Mouse (Mus musculus) MEL (cell line): ENCODE data around the gene Slc25a20. TPM values are rescaled to one million over a fixed set of nuclear protein-coding genes. Genes with fewer than 3 reads are reported as not detected.

Experiments used
- DNase-seq: peaks from one replicate; pipeline ENCODE4 v3.0.0; 2011; ENCODE audit warnings: low read depth, low spot score
- H3K27ac ChIP-seq: 2 replicates; pipeline ENCODE4 v1.5.1; 2012; ENCODE audit warnings: low read depth, mild to moderate bottlenecking, control low read depth, low read length, moderate library complexity; ENCODE audit not compliant: control insufficient read depth
- H3K27me3 ChIP-seq, 2 experiments: fragments of 150-350 bp in 1 of 2; sonication (generic) in 1 of 2; 2 replicates each; pipeline ENCODE4 v1.6.1; 2012; ENCODE audit warnings: low read length in 2 of 2, mild to moderate bottlenecking in 2 of 2, improper control_type of control experiment in 1 of 2, moderate library complexity in 1 of 2; ENCODE audit not compliant: insufficient read depth in 2 of 2, control insufficient read depth in 1 of 2
- H3K36me3 ChIP-seq, 2 experiments: 2 replicates each; pipeline ENCODE4 v1.6.1; 2012 to 2014; ENCODE audit warnings: low read length in 2 of 2, improper control_type of control experiment in 1 of 2, inconsistent platforms in 1 of 2, mild to moderate bottlenecking in 1 of 2; ENCODE audit not compliant: insufficient read depth in 2 of 2, control insufficient read depth in 1 of 2
- H3K4me1 ChIP-seq, 2 experiments: fragments of 150-350 bp in 1 of 2; sonication (generic) in 1 of 2; 2 replicates each; pipeline ENCODE4 v1.6.1; 2012; ENCODE audit warnings: low read length in 2 of 2, improper control_type of control experiment in 1 of 2, mild to moderate bottlenecking in 1 of 2; ENCODE audit not compliant: insufficient read depth in 2 of 2, control insufficient read depth in 1 of 2
- H3K4me3 ChIP-seq, 2 experiments: fragments of 150-350 bp in 1 of 2; sonication (generic) in 1 of 2; 2 replicates each; pipeline ENCODE4 v1.5.1; 2012; ENCODE audit warnings: low read depth in 2 of 2, low read length in 2 of 2, mild to moderate bottlenecking in 2 of 2, moderate library complexity in 2 of 2, control low read depth in 1 of 2, improper control_type of control experiment in 1 of 2; ENCODE audit not compliant: control insufficient read depth in 1 of 2, insufficient read depth in 1 of 2
- H3K79me2 ChIP-seq: 2 replicates; pipeline ENCODE4 v1.6.1; 2012; ENCODE audit warnings: mild to moderate bottlenecking, low read length, moderate library complexity; ENCODE audit not compliant: control insufficient read depth, poor library complexity, insufficient read depth
- H3K9ac ChIP-seq: 2 replicates; pipeline ENCODE4 v1.6.1; 2012; ENCODE audit warnings: low read depth, mild to moderate bottlenecking, control low read depth, low read length, moderate library complexity; ENCODE audit not compliant: control insufficient read depth, poor library complexity, severe bottlenecking
- H3K9me3 ChIP-seq: fragments of 150-350 bp; sonication (generic); replicated peaks from 2 replicates; pipeline ENCODE4 v1.6.1; 2012; ENCODE audit warnings: mild to moderate bottlenecking, low read length, improper control_type of control experiment, moderate library complexity; ENCODE audit not compliant: insufficient read depth
- BHLHE40 ChIP-seq: IDR thresholded peaks from 2 replicates; pipeline ENCODE4 v1.6.1; 2012; ENCODE audit warnings: low read depth, mild to moderate bottlenecking, inconsistent platforms, low read length, improper control_type of control experiment, borderline replicate concordance
- CHD1 ChIP-seq: IDR thresholded peaks from 2 replicates; pipeline ENCODE4 v1.6.1; 2012; ENCODE audit warnings: low read depth, mild to moderate bottlenecking, inconsistent platforms, low read length, improper control_type of control experiment
- CHD2 ChIP-seq: IDR thresholded peaks from 2 replicates; pipeline ENCODE4 v1.6.1; 2011; ENCODE audit warnings: low read length, improper control_type of control experiment
- CTCF ChIP-seq, 3 experiments: IDR thresholded peaks in 2 of 3; conservative IDR thresholded peaks in 1 of 3; 2 replicates each; pipeline ENCODE4 v1.5.1; 2011 to 2012; ENCODE audit warnings: low read length in 3 of 3, low read depth in 2 of 3, mild to moderate bottlenecking in 2 of 3, improper control_type of control experiment in 1 of 3, inconsistent platforms in 1 of 3, mixed read lengths in 1 of 3, moderate library complexity in 1 of 3; ENCODE audit not compliant: control insufficient read depth in 1 of 3, insufficient read depth in 1 of 3, poor library complexity in 1 of 3, severe bottlenecking in 1 of 3
- E2F4 ChIP-seq: IDR thresholded peaks from 2 replicates; pipeline ENCODE4 v1.6.1; 2011; ENCODE audit warnings: low read depth, low read length, improper control_type of control experiment, borderline replicate concordance
- ELF1 ChIP-seq: IDR thresholded peaks from 2 replicates; pipeline ENCODE4 v1.6.1; 2014; ENCODE audit warnings: low read depth, mild to moderate bottlenecking, inconsistent platforms, low read length, improper control_type of control experiment, moderate library complexity
- EP300 ChIP-seq, 2 experiments: IDR thresholded peaks; 2 replicates each; pipeline ENCODE4 v1.6.1; 2011; ENCODE audit warnings: improper control_type of control experiment in 2 of 2, low read length in 2 of 2, low read depth in 1 of 2, mild to moderate bottlenecking in 1 of 2
- ETS1 ChIP-seq: IDR thresholded peaks from 2 replicates; pipeline ENCODE4 v1.6.1; 2012; ENCODE audit warnings: low read depth, mild to moderate bottlenecking, inconsistent platforms, low read length, improper control_type of control experiment, moderate library complexity
- GABPA ChIP-seq: IDR thresholded peaks from 2 replicates; pipeline ENCODE4 v1.6.1; 2012; ENCODE audit warnings: low read depth, mild to moderate bottlenecking, inconsistent platforms, low read length, improper control_type of control experiment, moderate library complexity
- GATA1 ChIP-seq: IDR thresholded peaks from 2 replicates; pipeline ENCODE4 v1.6.1; 2011; ENCODE audit warnings: low read depth, low read length, improper control_type of control experiment
- JUND ChIP-seq: IDR thresholded peaks from 2 replicates; pipeline ENCODE4 v1.6.1; 2011; ENCODE audit warnings: low read depth, mild to moderate bottlenecking, improper control_type of control experiment, low read length
- KAT2A ChIP-seq: conservative IDR thresholded peaks from 2 replicates; pipeline ENCODE4 v1.6.1; 2012; ENCODE audit warnings: low read depth, low read length, improper control_type of control experiment, inconsistent platforms
- MAFK ChIP-seq: IDR thresholded peaks from 2 replicates; pipeline ENCODE4 v1.6.1; 2011; ENCODE audit warnings: low read depth, mild to moderate bottlenecking, low read length, improper control_type of control experiment, borderline replicate concordance
- MAX ChIP-seq: IDR thresholded peaks from 2 replicates; pipeline ENCODE4 v1.6.1; 2011; ENCODE audit warnings: low read length, improper control_type of control experiment
- MAZ ChIP-seq: IDR thresholded peaks from 2 replicates; pipeline ENCODE4 v1.6.1; 2012; ENCODE audit warnings: low read depth, mild to moderate bottlenecking, inconsistent platforms, low read length, improper control_type of control experiment
- MEF2A ChIP-seq: IDR thresholded peaks from 2 replicates; pipeline ENCODE4 v1.6.1; 2014; ENCODE audit warnings: low read depth, mild to moderate bottlenecking, inconsistent platforms, low read length, improper control_type of control experiment; ENCODE audit not compliant: poor library complexity, insufficient replicate concordance, severe bottlenecking; ENCODE audit errors: extremely low read depth
- MXI1 ChIP-seq: IDR thresholded peaks from 2 replicates; pipeline ENCODE4 v1.6.1; 2011; ENCODE audit warnings: mild to moderate bottlenecking, low read depth, low read length, improper control_type of control experiment
- MYB ChIP-seq: IDR thresholded peaks from 2 replicates; pipeline ENCODE4 v1.6.1; 2011; ENCODE audit warnings: mild to moderate bottlenecking, low read depth, low read length, improper control_type of control experiment
- MYC ChIP-seq: IDR thresholded peaks from 2 replicates; pipeline ENCODE4 v1.6.1; 2011; ENCODE audit warnings: low read depth, mild to moderate bottlenecking, low read length, improper control_type of control experiment, moderate library complexity
- NELFE ChIP-seq: IDR thresholded peaks from 2 replicates; pipeline ENCODE4 v1.6.1; 2011; ENCODE audit warnings: low read depth, low read length, improper control_type of control experiment
- NRF1 ChIP-seq: IDR thresholded peaks from 2 replicates; pipeline ENCODE4 v1.6.1; 2014; ENCODE audit warnings: low read depth, mild to moderate bottlenecking, inconsistent platforms, low read length, improper control_type of control experiment, moderate library complexity; ENCODE audit not compliant: poor library complexity, insufficient read depth, severe bottlenecking
- POLR2A ChIP-seq, 2 experiments: IDR thresholded peaks; 2 replicates each; pipeline ENCODE4 v1.6.1; 2011 to 2012; ENCODE audit warnings: low read length in 2 of 2, mild to moderate bottlenecking in 2 of 2, control low read depth in 1 of 2, improper control_type of control experiment in 1 of 2, low read depth in 1 of 2, moderate library complexity in 1 of 2; ENCODE audit not compliant: control insufficient read depth in 1 of 2, insufficient read depth in 1 of 2, poor library complexity in 1 of 2
- POLR2AphosphoS2 ChIP-seq: IDR thresholded peaks from 2 replicates; pipeline ENCODE4 v1.6.1; 2011; ENCODE audit warnings: low read length, improper control_type of control experiment
- POLR2AphosphoS5 ChIP-seq: IDR thresholded peaks from 2 replicates; pipeline ENCODE4 v1.6.1; 2012; ENCODE audit warnings: low read depth, borderline replicate concordance, mild to moderate bottlenecking, inconsistent platforms, low read length, moderate library complexity, mixed read lengths
- RAD21 ChIP-seq: IDR thresholded peaks from 2 replicates; pipeline ENCODE4 v1.6.1; 2011; ENCODE audit warnings: mild to moderate bottlenecking, low read depth, low read length, improper control_type of control experiment
- SIN3A ChIP-seq: IDR thresholded peaks from 2 replicates; pipeline ENCODE4 v1.6.1; 2012; ENCODE audit warnings: low read length, improper control_type of control experiment, inconsistent platforms
- SMC3 ChIP-seq: IDR thresholded peaks from 2 replicates; pipeline ENCODE4 v1.6.1; 2011; ENCODE audit warnings: low read depth, low read length, improper control_type of control experiment
- TAL1 ChIP-seq: IDR thresholded peaks from 2 replicates; pipeline ENCODE4 v1.6.1; 2012; ENCODE audit warnings: mild to moderate bottlenecking, inconsistent platforms, low read length, moderate library complexity, mixed read lengths
- TBP ChIP-seq: IDR thresholded peaks from 2 replicates; pipeline ENCODE4 v1.8.0; 2011; ENCODE audit warnings: low read depth, low read length, improper control_type of control experiment
- TCF12 ChIP-seq: IDR thresholded peaks from 2 replicates; pipeline ENCODE4 v1.6.1; 2014; ENCODE audit warnings: low read depth, mild to moderate bottlenecking, inconsistent platforms, low read length, improper control_type of control experiment, moderate library complexity
- UBTF ChIP-seq: IDR thresholded peaks from 2 replicates; pipeline ENCODE4 v1.6.1; 2012; ENCODE audit warnings: low read depth, mild to moderate bottlenecking, inconsistent platforms, low read length, improper control_type of control experiment, moderate library complexity, borderline replicate concordance; ENCODE audit not compliant: insufficient read depth
- USF1 ChIP-seq: IDR thresholded peaks from 2 replicates; pipeline ENCODE4 v1.6.1; 2014; ENCODE audit warnings: low read depth, mild to moderate bottlenecking, inconsistent platforms, low read length, improper control_type of control experiment, moderate library complexity
- USF2 ChIP-seq, 2 experiments: IDR thresholded peaks; 2 replicates each; pipeline ENCODE4 v1.6.1; 2011 to 2012; ENCODE audit warnings: improper control_type of control experiment in 2 of 2, low read length in 2 of 2, borderline replicate concordance in 1 of 2, inconsistent platforms in 1 of 2, low read depth in 1 of 2, mild to moderate bottlenecking in 1 of 2; ENCODE audit not compliant: insufficient read depth in 1 of 2
- ZC3H11A ChIP-seq: IDR thresholded peaks from 2 replicates; pipeline ENCODE4 v1.6.1; 2012; ENCODE audit warnings: low read depth, mild to moderate bottlenecking, inconsistent platforms, low read length, improper control_type of control experiment
- ZKSCAN1 ChIP-seq: IDR thresholded peaks from 2 replicates; pipeline ENCODE4 v1.6.1; 2012; ENCODE audit warnings: low read depth, mild to moderate bottlenecking, inconsistent platforms, low read length, improper control_type of control experiment, moderate library complexity
- ZMIZ1 ChIP-seq: IDR thresholded peaks from 2 replicates; pipeline ENCODE4 v1.6.1; 2012; ENCODE audit warnings: low read depth, mild to moderate bottlenecking, inconsistent platforms, low read length, improper control_type of control experiment, moderate library complexity
- ZNF384 ChIP-seq: IDR thresholded peaks from 2 replicates; pipeline ENCODE4 v1.6.1; 2012; ENCODE audit warnings: low read depth, mild to moderate bottlenecking, inconsistent platforms, low read length, improper control_type of control experiment
- polyA plus RNA-seq, 2 experiments: library from polyadenylated mRNA; stranded (reverse) in 1 of 2; unstranded in 1 of 2; fragments of >175 nt in 1 of 2; fragments of >200 nt in 1 of 2; gene quantifications; 2 replicates each; pipeline versions ENCODE4 v1.2.1 to v1.2.4; 2012; ENCODE audit warnings: low replicate concordance in 2 of 2, low read depth in 1 of 2; ENCODE audit not compliant: insufficient read length in 2 of 2, insufficient read depth in 1 of 2, missing spikeins in 1 of 2
- total RNA-seq: library from RNA; depleted of rRNA; stranded (reverse); fragments of 300-350 nt; gene quantifications from 2 replicates; pipeline ENCODE4 v1.2.3, GENCODE M21; 2012

Slc25a20 gene
- total and polyA plus RNA-seq, 3 experiments: 19.3 to 24.1 TPM; not detected in 1

- peak overlapping the region; percentile 66 for H3K27ac ChIP-seq
- H3K4me3 ChIP-seq: no peak overlapping the region
- peaks cover 24% of the 10 kb centered on the region for H3K79me2 ChIP-seq
- peaks cover 34 to 50% of the 10 kb centered on the region in 2 experiments for H3K36me3 ChIP-seq
- no peak overlapping the region for H3K9ac ChIP-seq
- DNase-seq: peak; percentile 72
- TF ChIP-seq SIN3A (peak; percentile 64), MYB (peak; percentile 79), JUND (no peak), MAFK (peak; percentile 45; the same call in 1 of the 2 replicates), ZC3H11A (no peak), USF2 (IDR thresholded peaks at IDR 0.05; ENCODE audit: borderline replicate concordance in 1 of 2, insufficient read depth in 1 of 2, low read depth in 1 of 2, low read length in 2 of 2) (no peak), EP300 (IDR thresholded peaks at IDR 0.05; ENCODE audit: low read depth in 1 of 2, low read length in 2 of 2) (peak in 1 of 2 experiments; percentile 84; a peak in 2 of 4 replicates), MAZ (no peak), NELFE (no peak), ZNF384 (no peak), USF1 (no peak), POLR2AphosphoS2 (no peak), TCF12 (peak; percentile 16; the same call in 1 of the 2 replicates), CTCF (IDR thresholded peaks at IDR 0.05 in 2 of 3, conservative IDR thresholded peaks at IDR 0.05 in 1 of 3; ENCODE audit: control insufficient read depth in 1 of 3, insufficient read depth in 1 of 3, low read depth in 2 of 3, low read length in 3 of 3, poor library complexity in 1 of 3, severe bottlenecking in 1 of 3) (no peak), CHD1 (no peak), MEF2A (no peak), SMC3 (no peak), BHLHE40 (no peak), ZMIZ1 (no peak), UBTF (no peak), POLR2AphosphoS5 (no peak), TBP (no peak), GATA1 (no peak; the same call in 1 of the 2 replicates), RAD21 (no peak), ELF1 (no peak), TAL1 (peak; percentile 5; the same call in 1 of the 2 replicates), NRF1 (no peak), CHD2 (no peak), KAT2A (no peak), ETS1 (peak; percentile 72), MYC (0 out of 2 replicates have a peak, but pooled peaks have one; percentile 27), POLR2A (IDR thresholded peaks at IDR 0.05; ENCODE audit: control insufficient read depth in 1 of 2, insufficient read depth in 1 of 2, low read depth in 1 of 2, low read length in 2 of 2, poor library complexity in 1 of 2) (no peak), E2F4 (no peak), MAX (peak; percentile 61), MXI1 (peak; percentile 66), ZKSCAN1 (no peak), GABPA (no peak)
- H3K9me3 ChIP-seq: no peaks in the 10 kb centered on the region
- no peaks in the 10 kb centered on the region for H3K27me3 ChIP-seq
- H3K4me1 ChIP-seq: peaks cover 22 to 51% of the 10 kb centered on the region in 2 experiments
Measured at GRCm38 (mm10) chr9:108630683-108631082, 31.2 kb upstream of the Slc25a20 start.
